Mouse (Mus musculus) stomach, postnatal 0 days (tissue): ENCODE results near the gene Mcur1. TPM values are rescaled to one million over a fixed set of nuclear protein-coding genes. Genes with fewer than 3 reads are reported as not detected.

Experiments used
- ATAC-seq: fragments of 200-750 bp; cut with Nextera tagmentation; 2 replicates; pipeline ENCODE4 v1.8.0; 2017; ENCODE audit not compliant: low FRiP score, low TSS enrichment
- DNase-seq: peaks from one replicate; pipeline ENCODE4 v3.0.0-alpha.2; 2016; ENCODE audit warnings: low spot score
- H3K27ac ChIP-seq: fragments of 300-500 bp; sonication (generic); replicated peaks from 2 replicates; pipeline ENCODE4 v1.5.1; 2014; ENCODE audit warnings: mild to moderate bottlenecking, control low read depth
- H3K27me3 ChIP-seq: fragments of 300-500 bp; sonication (generic); 2 replicates; pipeline ENCODE4 v1.6.1; 2014; ENCODE audit warnings: low read length; ENCODE audit not compliant: control insufficient read depth, insufficient read depth
- H3K36me3 ChIP-seq: fragments of 300-500 bp; sonication (generic); 2 replicates; pipeline ENCODE4 v1.6.1; 2014; ENCODE audit warnings: low read length, mixed read lengths; ENCODE audit not compliant: control insufficient read depth, insufficient read depth
- H3K4me1 ChIP-seq: fragments of 300-500 bp; sonication (generic); replicated peaks from 2 replicates; pipeline ENCODE4 v1.6.1; 2014; ENCODE audit warnings: antibody characterized with exemption; ENCODE audit not compliant: control insufficient read depth, insufficient read depth
- H3K4me2 ChIP-seq: fragments of 300-500 bp; sonication (generic); replicated peaks from 2 replicates; pipeline ENCODE4 v1.6.1; 2014; ENCODE audit warnings: low read depth, mild to moderate bottlenecking, control low read depth, moderate library complexity
- H3K4me3 ChIP-seq: fragments of 300-500 bp; sonication (generic); 2 replicates; pipeline ENCODE4 v1.5.1; 2014; ENCODE audit warnings: low read depth, low read length, control low read depth
- H3K9ac ChIP-seq: fragments of 300-500 bp; sonication (generic); 2 replicates; pipeline ENCODE4 v1.6.1; 2014; ENCODE audit warnings: mild to moderate bottlenecking, low read length, control low read depth, mixed read lengths
- H3K9me3 ChIP-seq: fragments of 300-500 bp; sonication (generic); 2 replicates; pipeline ENCODE4 v1.6.1; 2016; ENCODE audit warnings: low read length; ENCODE audit not compliant: control insufficient read depth
- CTCF ChIP-seq: IDR thresholded peaks from 2 replicates; pipeline ENCODE4 v1.5.1; 2016; ENCODE audit warnings: antibody characterized with exemption, low read depth, mild to moderate bottlenecking, moderate library complexity
- EP300 ChIP-seq: optimal IDR thresholded peaks from 2 replicates; pipeline ENCODE3; 2016; ENCODE audit warnings: antibody characterized with exemption
- WGBS: fragments of 180-500 bp; shearing (Covaris S2); extraction: QIAGEN DNeasy Blood & Tissue Kit; methylation state at CpG from one replicate; pipeline ENCODE4 v1.1.7; 2014; 5-methylcytosine and 5-hydroxymethylcytosine counted together
- polyA plus RNA-seq: library from polyadenylated mRNA; unstranded; fragments of >200 nt; fragmentation: Nextera tagmentation; extraction: Ambion mirVana; gene quantifications from 2 replicates; pipeline ENCODE4 v1.2.1, GENCODE M21; 2015

The Mcur1 gene
- polyA plus RNA-seq, 1 experiment from 2014 or later, result 15.6 TPM

DNA sequence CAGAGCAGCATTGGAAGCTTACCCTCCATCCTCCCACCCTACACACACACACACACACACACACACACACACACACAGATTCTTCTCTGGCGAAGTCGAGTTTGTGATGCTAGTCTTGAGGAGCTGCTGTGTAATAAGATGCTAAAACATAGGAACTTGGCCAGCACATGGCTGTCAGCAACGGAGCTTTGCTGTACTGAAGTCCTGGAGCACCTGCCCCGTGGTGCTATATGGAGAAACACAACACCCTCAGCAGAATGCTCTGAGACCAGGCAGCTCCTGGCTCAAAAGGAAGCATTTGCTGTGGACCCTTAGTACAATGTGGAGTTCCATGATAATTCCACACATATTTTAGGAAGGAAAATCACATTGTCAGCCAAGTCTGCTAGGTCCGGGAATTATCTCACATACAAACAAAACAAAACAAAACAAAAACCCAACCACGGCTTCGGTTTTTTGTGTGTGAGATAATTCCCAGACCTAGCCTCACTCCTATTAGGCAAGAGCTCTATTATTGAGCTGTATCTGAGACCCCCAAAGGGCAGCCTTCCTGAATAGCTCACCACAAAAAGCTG is 36.0 kb downstream of the Mcur1 start:
- Histone ChIP-seq H3K4me2 (peak overlapping the region; percentile 31; the same call in 1 of the 2 replicates), H3K9me3 (no peaks in the 10 kb centered on the region), H3K4me3 (no peak overlapping the region), H3K27ac (peak overlapping the region; percentile 89), H3K36me3 (no peaks in the 10 kb centered on the region), H3K9ac (no peak overlapping the region), H3K27me3 (no peaks in the 10 kb centered on the region), H3K4me1 (peaks cover 7% of the 10 kb centered on the region)
- WGBS, result 31% methylated on average over 7 of the region's 7 CpGs
- no peak for ATAC-seq
- DNase-seq, result no peak
- no peak for TF ChIP-seq CTCF
- no peak for TF ChIP-seq EP300

DNA sequence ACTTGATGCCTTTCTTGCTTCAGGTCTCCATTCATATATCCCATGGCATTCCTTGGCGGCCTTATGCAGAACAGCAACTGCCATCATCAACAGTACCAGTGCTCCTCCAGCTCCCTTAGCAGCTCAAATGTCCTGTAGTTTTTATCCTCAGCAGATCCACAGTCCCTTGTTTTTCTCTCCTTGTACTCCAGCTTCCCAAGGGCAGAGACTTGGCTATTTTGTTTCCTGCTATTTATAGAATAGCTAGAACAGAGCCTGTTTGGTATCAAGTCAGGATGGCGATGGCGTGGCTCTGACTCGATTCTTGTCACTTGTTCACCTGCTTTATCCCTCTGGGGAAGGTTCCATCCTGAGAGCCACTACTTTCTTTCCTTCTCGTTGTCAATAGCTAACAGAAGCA is 38.1 kb downstream of the Mcur1 start:
- 83% methylated on average over 5 of the region's 5 CpGs for WGBS
- peaks cover 7% of the 10 kb centered on the region for H3K4me1 ChIP-seq
- no peak overlapping the region for H3K4me2 ChIP-seq
- H3K9ac ChIP-seq, result no peak overlapping the region
- no peak for TF ChIP-seq EP300
- no peak for TF ChIP-seq CTCF
- DNase-seq (no peak), ATAC-seq (no peak)
- no peak overlapping the region for H3K27ac ChIP-seq
- no peaks in the 10 kb centered on the region for H3K9me3 ChIP-seq
- no peaks in the 10 kb centered on the region for H3K36me3 ChIP-seq
- H3K27me3 ChIP-seq, result no peaks in the 10 kb centered on the region
- H3K4me3 ChIP-seq, result no peak overlapping the region

DNA sequence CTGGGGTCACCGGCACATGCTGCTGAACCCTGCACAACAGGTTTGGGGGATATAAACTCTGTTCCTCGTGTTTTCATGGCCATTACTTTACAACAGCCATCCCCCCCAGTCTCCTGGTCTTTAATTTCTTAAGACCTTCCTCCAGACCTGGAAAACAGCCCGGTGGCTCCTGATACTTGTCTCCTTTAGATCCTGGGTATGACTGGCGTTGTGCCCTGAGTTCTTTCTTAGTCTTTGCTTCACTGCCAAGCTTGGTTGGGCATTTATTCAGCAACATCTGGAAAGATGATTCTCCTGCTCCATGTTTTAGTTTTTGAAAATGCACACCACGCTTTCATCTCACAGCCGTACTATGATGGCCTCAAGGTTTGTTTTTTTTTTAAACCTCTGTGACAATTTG is 40.7 kb downstream of the Mcur1 start:
- ATAC-seq, result no peak
- H3K4me1 ChIP-seq, result peaks cover 2% of the 10 kb centered on the region; the same call in 1 of the 2 replicates
- no peak overlapping the region for H3K9ac ChIP-seq
- H3K4me3 ChIP-seq, result no peak overlapping the region
- 69% methylated on average over 6 of the region's 6 CpGs for WGBS
- DNase-seq, result no peak
- H3K36me3 ChIP-seq, result no peaks in the 10 kb centered on the region
- no peaks in the 10 kb centered on the region for H3K27me3 ChIP-seq
- H3K9me3 ChIP-seq, result no peaks in the 10 kb centered on the region
- H3K27ac ChIP-seq, result no peak overlapping the region
- H3K4me2 ChIP-seq, result no peak overlapping the region
- TF ChIP-seq CTCF (no peak), EP300 (no peak)

DNA sequence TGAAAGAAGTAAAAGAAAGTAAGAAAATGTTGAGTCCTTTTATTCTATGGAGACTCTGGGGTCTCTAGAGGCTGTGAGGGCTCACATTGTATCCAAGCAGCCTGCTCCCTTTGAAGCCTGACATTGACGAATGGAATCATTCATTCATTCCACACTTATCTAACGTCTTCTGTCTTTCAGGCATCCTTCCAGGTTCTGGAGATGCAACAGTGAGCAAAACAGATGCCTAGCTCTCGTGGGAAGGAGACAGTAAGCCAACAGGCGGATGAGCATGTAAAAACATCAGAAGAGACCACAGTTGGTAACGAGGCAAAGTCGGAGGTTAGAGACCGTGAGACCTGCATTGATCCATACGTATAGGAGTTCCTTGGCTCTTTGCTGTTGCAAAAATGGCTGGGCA is 42.6 kb downstream of the Mcur1 start:
- H3K4me1 ChIP-seq, result no peaks in the 10 kb centered on the region
- no peaks in the 10 kb centered on the region for H3K36me3 ChIP-seq
- H3K9me3 ChIP-seq, result no peaks in the 10 kb centered on the region
- ATAC-seq (no peak), DNase-seq (no peak)
- no peaks in the 10 kb centered on the region for H3K27me3 ChIP-seq
- TF ChIP-seq CTCF (no peak), EP300 (no peak)
- H3K9ac ChIP-seq, result no peak overlapping the region
- H3K27ac ChIP-seq, result no peak overlapping the region
- H3K4me3 ChIP-seq, result no peak overlapping the region
- no peak overlapping the region for H3K4me2 ChIP-seq
- WGBS, result 68% methylated on average over 8 of the region's 8 CpGs

DNA sequence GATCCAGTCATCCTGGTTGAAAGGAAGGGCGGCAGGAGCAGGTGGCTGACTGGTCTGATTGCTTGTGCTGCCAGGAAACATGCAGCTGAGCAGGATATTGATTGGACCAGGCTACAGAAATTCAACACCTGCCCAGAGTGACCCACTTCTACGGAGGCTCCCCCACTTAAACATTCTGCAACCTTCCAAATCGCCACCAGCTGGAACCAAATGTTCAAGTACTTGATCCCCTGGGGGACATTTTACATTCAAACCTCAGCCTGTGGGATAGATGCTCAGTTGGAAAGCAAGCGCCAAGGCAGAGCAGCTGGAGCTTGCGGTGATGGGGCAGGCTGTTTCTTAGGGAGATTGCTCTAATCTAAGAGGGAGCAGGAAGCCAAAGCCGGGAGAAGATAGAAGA is 43.1 kb downstream of the Mcur1 start:
- no peak for TF ChIP-seq CTCF
- TF ChIP-seq EP300, result no peak
- Histone ChIP-seq H3K4me1 (no peaks in the 10 kb centered on the region), H3K4me2 (no peak overlapping the region), H3K9ac (no peak overlapping the region), H3K36me3 (no peaks in the 10 kb centered on the region), H3K27me3 (no peaks in the 10 kb centered on the region), H3K27ac (no peak overlapping the region), H3K4me3 (no peak overlapping the region), H3K9me3 (no peaks in the 10 kb centered on the region)
- DNase-seq, result no peak
- no peak for ATAC-seq
- 60% methylated on average over 6 of the region's 6 CpGs for WGBS

DNA sequence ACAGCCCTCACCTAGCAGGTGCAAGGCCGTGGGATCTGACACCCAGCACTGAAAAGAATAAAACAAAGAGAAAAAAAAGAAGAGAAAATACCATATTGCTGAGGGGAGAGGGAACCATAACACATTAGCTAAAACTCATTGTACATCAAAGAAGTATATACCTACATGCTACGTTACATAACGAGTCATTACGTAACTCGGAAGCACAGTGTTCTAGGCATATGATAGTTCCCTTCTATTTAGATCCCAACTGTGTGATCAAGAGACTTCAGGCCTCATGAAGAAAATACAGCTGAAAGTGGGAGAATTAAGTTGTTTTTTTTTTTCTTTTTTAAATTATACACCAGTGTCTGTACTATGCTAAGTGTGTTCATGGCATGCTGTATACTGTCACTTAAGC is 43.9 kb downstream of the Mcur1 start:
- Histone ChIP-seq H3K9me3 (no peaks in the 10 kb centered on the region), H3K4me2 (no peak overlapping the region), H3K9ac (no peak overlapping the region), H3K36me3 (no peaks in the 10 kb centered on the region), H3K27ac (no peak overlapping the region), H3K4me3 (no peak overlapping the region), H3K27me3 (no peaks in the 10 kb centered on the region), H3K4me1 (no peaks in the 10 kb centered on the region)
- no peak for TF ChIP-seq CTCF
- TF ChIP-seq EP300, result no peak
- 93% methylated on average over 5 of the region's 5 CpGs for WGBS
- ATAC-seq (no peak), DNase-seq (no peak)
